Mouse (Mus musculus) brain, embryonic 14.5 days (tissue): ENCODE measurements at regions not wholly inside any gene's neighbourhood (a gene's known extent, or its start where the extent isn't known, plus 50 kb on each side); places are given as distances from the start of the nearest gene placed in this dataset.

Source experiments
- CTCF ChIP-seq: fragments of 200-500 bp; IDR thresholded peaks from 2 replicates; pipeline ENCODE4 v1.5.1; 2012; ENCODE audit warnings: inconsistent platforms, mild to moderate bottlenecking, moderate library complexity, borderline replicate concordance; ENCODE audit not compliant: insufficient read depth, insufficient read length; ENCODE audit errors: extremely low read depth
- POLR2A ChIP-seq: fragments of 200-500 bp; IDR thresholded peaks from 2 replicates; pipeline ENCODE4 v1.6.1; 2012; ENCODE audit warnings: mild to moderate bottlenecking, inconsistent platforms, borderline replicate concordance; ENCODE audit not compliant: poor library complexity, insufficient read depth, insufficient read length, severe bottlenecking; ENCODE audit errors: extremely low read depth

DNA sequence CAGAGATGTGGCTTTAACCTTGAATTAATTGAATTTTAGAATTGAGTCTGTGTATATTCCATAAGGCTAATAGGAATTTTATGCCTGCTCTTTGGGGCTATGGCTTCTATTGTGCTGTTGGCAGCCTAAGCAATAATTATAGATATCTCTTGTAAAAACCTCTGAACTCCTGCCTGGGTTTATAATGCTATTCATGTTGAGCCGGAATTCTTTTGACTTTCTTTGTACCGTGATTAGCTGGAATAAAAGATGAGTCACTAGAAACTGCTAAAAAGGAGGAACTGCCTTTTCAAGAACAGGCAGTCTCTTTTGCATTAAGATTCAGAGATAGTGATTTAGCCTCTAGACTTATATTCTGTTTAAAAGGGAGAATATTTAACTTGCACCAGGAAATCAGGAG lies 71.4 kb downstream of the Pabpc6 start:
- TF ChIP-seq CTCF (no peak), POLR2A (no peak)
